Mouse (Mus musculus) A20 (cell line): ENCODE measurements around the gene Tram2.

ENCODE experiments used
- DNase-seq: peaks from one replicate; pipeline ENCODE4 v3.0.0-alpha.2; 2011; ENCODE audit warnings: low read depth, low spot score

The Tram2 gene

GRCm38 (mm10) chr1:21079217-21079773 is at the start of gene Tram2:
TSS of gene Tram2 (minus strand) at chr1:21079229.
- peak; percentile 93 for DNase-seq

- no peak for DNase-seq
Observed at GRCm38 (mm10) chr1:21124713-21125336, 45.8 kb upstream of the Tram2 start.

- peak; percentile 44 for DNase-seq
Observed at GRCm38 (mm10) chr1:21103784-21104183, 24.8 kb upstream of the Tram2 start.

- peak; percentile 56 for DNase-seq
Observed at GRCm38 (mm10) chr1:21101221-21102006, 22.4 kb upstream of the Tram2 start.

- no peak for DNase-seq
Observed at GRCm38 (mm10) chr1:21100726-21101125, 21.7 kb upstream of the Tram2 start.

GRCm38 (mm10) chr1:21097001-21097989 is 18.3 kb upstream of the Tram2 start:
- no peak for DNase-seq

GRCm38 (mm10) chr1:21094644-21095215 is 15.7 kb upstream of the Tram2 start:
- DNase-seq, result no peak

- no peak for DNase-seq
Observed at GRCm38 (mm10) chr1:21089661-21090117, 10.7 kb upstream of the Tram2 start.

- DNase-seq, result no peak
Observed at GRCm38 (mm10) chr1:21086291-21086690, 7.3 kb upstream of the Tram2 start.

- no peak for DNase-seq
Observed at GRCm38 (mm10) chr1:21084661-21085060, 5.6 kb upstream of the Tram2 start.

- DNase-seq, result no peak
Observed at GRCm38 (mm10) chr1:21080362-21080761, 1.3 kb upstream of the Tram2 start.

- no peak for DNase-seq
Observed at GRCm38 (mm10) chr1:21078481-21079214, 381 bp downstream of the Tram2 start.

- peak; percentile 17 for DNase-seq
Observed at GRCm38 (mm10) chr1:21077619-21078018, 1.4 kb downstream of the Tram2 start.

GRCm38 (mm10) chr1:21077191-21077590 is 1.8 kb downstream of the Tram2 start:
- DNase-seq, result peak; percentile 64

- no peak for DNase-seq
Observed at GRCm38 (mm10) chr1:21075986-21076495, 3.0 kb downstream of the Tram2 start.

GRCm38 (mm10) chr1:21074231-21074630 is 4.8 kb downstream of the Tram2 start:
- DNase-seq, result no peak

GRCm38 (mm10) chr1:21072875-21073444 is 6.1 kb downstream of the Tram2 start:
- no peak for DNase-seq

GRCm38 (mm10) chr1:21070658-21071057 is 8.4 kb downstream of the Tram2 start:
- DNase-seq, result no peak

- no peak for DNase-seq
Observed at GRCm38 (mm10) chr1:21069830-21070522, 9.1 kb downstream of the Tram2 start.
